Mouse (Mus musculus) small intestine, adult 10 weeks (tissue): ENCODE data around the gene Anapc15. TPM values are rescaled to one million over a fixed set of nuclear protein-coding genes. Genes with fewer than 3 reads are reported as not detected.

Experiments used
- polyA plus RNA-seq: library from polyadenylated mRNA; stranded (reverse); fragments of 350-450 nt; fragmentation: Illumina TruSeq; extraction: RNeasy Lipid Tissue Mini Kit (QIAGEN cat#74804); gene quantifications from one replicate; pipeline ENCODE4 v1.2.3, GENCODE M21; 2014; ENCODE audit warnings: low replicate concordance

The Anapc15 gene
- 9.5 TPM for polyA plus RNA-seq

DNA sequence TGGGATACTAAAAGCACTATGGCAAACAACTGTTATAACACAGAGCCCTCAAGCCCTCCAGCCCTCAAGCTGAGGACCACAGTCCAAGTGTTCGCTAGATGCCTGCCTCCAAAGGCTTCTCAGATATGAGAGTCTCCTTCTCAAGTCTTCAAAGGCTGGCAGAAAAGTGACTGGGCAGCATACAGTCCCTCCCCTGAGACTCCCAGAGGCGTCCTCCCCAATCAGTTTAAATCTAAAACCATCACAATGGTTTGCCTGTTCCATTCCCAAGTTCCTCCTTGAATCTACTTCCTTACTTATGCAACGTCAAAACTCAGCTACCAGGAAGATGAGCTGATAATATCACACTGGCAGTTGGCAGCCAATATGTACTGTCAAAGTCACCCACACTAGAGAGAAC is at the start of gene Anapc15:
Anapc15 (plus strand) TSS at position 301 of the 400 bp plus-strand sequence.

DNA sequence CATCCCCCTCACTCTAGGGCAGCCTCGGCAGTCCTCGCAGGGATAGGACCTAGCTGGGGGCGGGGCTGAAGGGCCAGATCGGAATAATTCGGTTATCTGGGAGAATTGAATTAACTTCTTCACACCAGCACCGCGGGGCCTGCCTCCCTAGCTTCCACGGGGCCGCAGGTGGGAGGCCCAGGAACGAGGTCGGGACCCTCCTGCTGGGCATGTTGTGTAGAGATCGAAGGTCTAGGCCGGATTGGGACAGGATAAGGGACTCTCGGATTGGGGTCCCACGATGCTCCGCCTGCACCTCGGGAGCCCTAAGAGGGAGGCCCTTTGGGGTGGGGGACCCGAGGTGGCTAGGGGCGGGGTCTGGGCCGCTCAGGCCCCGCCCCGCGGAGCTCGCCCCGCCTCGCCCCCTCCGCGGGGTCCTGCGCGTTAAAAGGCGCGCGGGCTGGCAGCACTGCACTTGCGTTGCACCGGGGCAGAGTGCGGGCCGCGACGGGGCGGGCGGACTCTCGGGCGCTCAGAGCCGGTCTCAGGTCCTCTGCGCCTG is 45.6 kb upstream of the Anapc15 start, which contains the start of gene Phox2a:
Phox2a (plus strand) TSS at position 453 of the 541 bp plus-strand sequence.

DNA sequence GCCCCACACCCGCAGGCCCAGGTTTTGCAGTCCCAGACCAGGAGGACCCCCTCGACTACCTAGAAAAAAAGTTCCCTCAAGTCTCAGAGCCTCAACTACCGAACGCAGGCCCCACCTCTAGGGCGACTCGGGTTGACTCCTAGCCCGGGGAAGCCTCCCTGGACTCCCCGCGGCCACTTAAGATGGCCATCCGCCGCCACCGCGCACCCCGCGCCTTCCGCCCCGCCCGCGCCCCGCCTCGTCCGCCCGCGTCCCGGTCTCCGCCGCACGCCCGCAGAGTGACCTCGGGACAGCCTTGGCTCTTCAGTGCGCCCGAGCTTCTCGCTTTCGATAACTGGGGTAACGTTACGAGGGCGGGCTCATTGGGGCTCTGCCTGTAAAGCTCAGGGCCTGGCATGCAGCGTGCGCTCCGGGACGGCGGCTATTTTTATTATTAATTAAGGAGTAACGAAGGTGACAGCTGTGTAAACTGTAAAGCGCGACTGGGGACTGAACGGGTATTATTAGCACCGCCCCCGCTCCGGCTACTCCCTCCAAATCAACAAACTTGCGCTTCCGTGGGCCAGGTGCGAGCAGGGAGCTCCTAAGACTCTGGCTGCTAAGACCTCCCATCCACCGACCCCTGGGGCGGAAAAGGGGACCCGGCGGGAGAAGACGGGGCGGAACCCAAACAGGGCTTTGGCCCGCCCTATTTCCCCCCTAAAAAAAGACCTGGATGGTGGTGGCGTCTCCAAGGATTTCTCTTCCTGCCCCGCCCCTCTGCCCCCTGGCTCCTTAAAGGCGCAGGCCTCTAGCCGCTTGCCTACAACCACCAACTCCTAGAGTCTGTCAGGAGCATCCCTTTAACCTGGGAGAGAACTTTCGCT is 25.7 kb upstream of the Anapc15 start, which contains the start of gene Inppl1:
Inppl1 (minus strand) TSS at position 624 of the 866 bp plus-strand sequence.

DNA sequence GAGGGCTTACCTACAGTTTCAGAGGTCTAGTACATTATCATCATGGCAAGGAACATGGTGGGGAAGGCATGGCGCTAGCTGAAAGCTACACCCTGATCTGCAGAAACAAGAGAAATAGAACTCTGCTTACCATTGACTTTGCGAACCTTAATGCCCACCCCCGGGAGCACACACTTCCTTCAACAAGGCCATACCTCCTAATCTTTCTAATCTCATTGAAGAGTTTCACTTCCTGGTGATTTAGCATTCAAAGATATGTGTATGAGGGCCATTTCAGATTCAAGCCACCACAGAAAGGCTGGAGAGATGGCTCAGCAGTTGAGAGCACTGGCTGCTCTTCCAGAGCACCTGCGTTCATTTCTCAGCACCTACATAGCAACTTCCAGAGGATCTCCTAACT is 6.4 kb upstream of the Anapc15 start, which contains the start of gene Folr2:
Folr2 (minus strand) TSS at position 101 of the 400 bp plus-strand sequence.

DNA sequence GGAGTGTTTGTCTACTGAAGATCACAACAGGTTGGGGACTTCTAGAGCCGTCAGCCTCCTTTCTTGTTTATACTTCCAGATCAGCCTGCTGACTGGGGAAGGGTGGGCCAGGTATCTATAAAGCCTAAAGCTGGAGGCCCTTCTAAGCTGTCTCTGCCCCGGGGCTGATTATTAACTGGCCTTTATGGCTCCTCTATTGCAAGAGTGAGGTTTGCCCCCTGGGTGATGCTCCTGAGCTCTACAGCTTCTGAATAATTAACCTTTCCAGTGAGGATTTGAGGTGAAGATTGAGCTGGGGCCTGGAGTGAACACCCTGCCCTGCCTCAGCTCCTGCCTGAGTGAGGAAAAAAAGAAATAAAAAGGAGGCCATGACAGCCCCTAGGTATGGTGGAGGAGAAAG is 7.1 kb downstream of the Anapc15 start, which contains the start of gene Folr1:
Folr1 (minus strand) TSS at position 160 of the 400 bp plus-strand sequence.

DNA sequence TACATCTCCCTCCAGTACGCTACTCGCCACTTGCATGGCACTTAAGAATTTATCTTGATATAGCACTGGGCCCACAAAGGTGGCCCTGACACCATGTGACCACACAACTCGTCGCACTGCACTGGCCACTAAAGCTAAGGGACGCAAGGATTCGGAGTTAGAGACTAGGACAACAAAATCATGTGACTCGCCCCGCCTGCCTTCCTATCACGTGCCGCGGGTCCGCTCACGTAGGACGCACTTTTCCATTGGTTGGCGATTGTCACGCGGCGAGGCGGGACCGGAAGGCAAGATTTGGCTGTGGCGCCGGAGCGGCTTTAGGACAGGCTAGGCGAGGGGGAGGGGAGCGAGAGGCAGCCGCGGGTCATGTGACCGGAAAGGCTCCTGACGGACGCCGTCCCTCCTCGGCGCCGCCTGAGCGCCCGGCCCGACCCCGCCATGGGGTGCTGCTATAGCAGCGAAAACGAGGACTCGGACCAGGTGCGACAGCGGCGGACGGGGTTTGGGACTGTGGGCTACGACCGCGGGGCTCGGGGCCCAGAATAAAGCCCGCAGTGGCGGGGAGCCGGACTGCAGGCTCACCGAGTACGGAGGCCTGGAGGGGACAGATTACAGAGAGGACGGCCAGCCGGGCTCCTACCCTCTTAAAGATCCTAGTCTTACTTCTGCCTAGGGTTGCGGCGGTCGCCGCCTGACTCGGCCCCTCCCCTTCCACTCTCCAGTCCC is 42.2 kb downstream of the Anapc15 start, which contains the start of gene Lamtor1:
Lamtor1 (plus strand) TSS at position 344 of the 726 bp plus-strand sequence.

DNA sequence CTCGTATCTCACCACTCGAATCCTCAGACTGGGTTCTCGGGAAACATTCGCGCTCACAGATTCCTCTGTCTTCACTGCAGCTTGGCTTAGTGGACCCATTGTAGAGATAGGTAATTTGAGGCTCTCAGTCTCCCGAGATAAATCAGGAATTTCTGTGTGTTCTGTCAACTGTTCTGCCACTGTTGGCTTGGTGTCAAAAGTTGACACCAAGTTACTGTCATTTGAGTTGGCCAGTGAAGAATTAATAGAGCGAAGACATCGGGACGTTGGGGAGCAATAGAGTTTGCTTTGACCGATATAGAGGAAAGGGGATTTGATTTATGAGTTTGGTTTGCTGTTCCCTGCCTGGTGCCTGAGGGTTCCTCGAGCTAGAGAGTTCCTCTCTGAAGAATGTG is 42.8 kb downstream of the Anapc15 start, which contains the start of gene Tomt:
Tomt (minus strand) TSS at position 73 of the 395 bp plus-strand sequence.

DNA sequence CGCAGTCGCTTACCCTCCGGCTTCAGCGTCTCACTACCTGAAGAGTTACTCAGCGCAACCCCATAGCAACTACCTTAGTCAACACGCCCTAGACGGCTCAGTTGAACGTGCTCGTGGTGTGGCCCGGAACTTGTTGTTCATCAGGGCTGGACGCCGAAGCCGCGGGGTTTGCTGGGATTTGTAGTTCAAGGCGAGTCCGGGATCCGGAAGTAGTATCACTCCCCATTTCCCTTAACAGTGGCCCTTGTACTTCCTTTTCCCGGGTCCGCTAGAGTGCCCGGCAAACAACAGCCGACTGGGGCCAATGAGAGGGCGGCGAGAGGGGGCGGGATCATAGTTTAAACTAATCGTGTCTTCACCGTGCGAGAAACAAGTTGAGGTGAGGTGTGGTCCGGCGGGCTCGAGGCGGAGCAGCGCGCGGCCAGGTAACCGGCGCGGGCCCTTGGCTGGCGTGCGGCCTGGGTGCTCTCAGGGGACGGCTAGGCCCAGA is 70.3 kb downstream of the Anapc15 start, which contains the start of the genes Lrrc51 and Numa1:
Lrrc51 (minus strand) TSS at position 145 of the 490 bp plus-strand sequence.
Numa1 (plus strand) TSS at position 361 of the 490 bp plus-strand sequence.

Other genes with a start within 250 kb of the Anapc15 start
- 1.6 TPM for gene Clpb, start 200.1 kb upstream of the Anapc15 start, polyA plus RNA-seq
- not detected for gene Phox2a, start 45.4 kb upstream of the Anapc15 start, polyA plus RNA-seq
- gene Inppl1, start 25.5 kb upstream of the Anapc15 start, polyA plus RNA-seq: 31.7 TPM
- gene Folr2, start 6.5 kb upstream of the Anapc15 start, polyA plus RNA-seq: not detected
- gene Folr1, start 7.1 kb downstream of the Anapc15 start, polyA plus RNA-seq: not detected
- gene Lamtor1, start 42.2 kb downstream of the Anapc15 start, polyA plus RNA-seq: 6.5 TPM
- gene Tomt, start 42.6 kb downstream of the Anapc15 start, polyA plus RNA-seq: not detected
- 0.59 TPM for gene Lrrc51, start 70.2 kb downstream of the Anapc15 start, polyA plus RNA-seq
- gene Numa1, start 70.4 kb downstream of the Anapc15 start, polyA plus RNA-seq: 41.5 TPM
- gene Il18bp, start 155.0 kb downstream of the Anapc15 start, polyA plus RNA-seq: 12.4 TPM
- 23.8 TPM for gene Rnf121, start 201.8 kb downstream of the Anapc15 start, polyA plus RNA-seq
- 11.6 TPM for gene Xndc1, start 201.8 kb downstream of the Anapc15 start, polyA plus RNA-seq
- 0.11 TPM for gene Xntrpc, start 202.0 kb downstream of the Anapc15 start, polyA plus RNA-seq
- not detected for gene Trpc2, start 219.4 kb downstream of the Anapc15 start, polyA plus RNA-seq
- not detected for gene Art1, start 238.0 kb downstream of the Anapc15 start, polyA plus RNA-seq
- gene Art5, start 245.8 kb downstream of the Anapc15 start, polyA plus RNA-seq: not detected